Mouse (Mus musculus): ENCODE results near the gene Thoc7.

Thoc7 gene

GRCm38 (mm10) chr14:13933290-13934051, 28.2 kb downstream of the Thoc7 start:
- DNase-seq (ENCODE audit: low read depth, low spot score), result peak; percentile 21

- DNase-seq (ENCODE audit: low read depth, low spot score), result peak; percentile 43
Measured at GRCm38 (mm10) chr14:13917630-13918029, 44.0 kb downstream of the Thoc7 start.

- no peak for DNase-seq (ENCODE audit: low read depth, low spot score)
Measured at GRCm38 (mm10) chr14:13917208-13917607, 44.4 kb downstream of the Thoc7 start.

- no peak for DNase-seq (ENCODE audit: low read depth, low spot score)
Measured at GRCm38 (mm10) chr14:13915207-13915606, 46.4 kb downstream of the Thoc7 start.

GRCm38 (mm10) chr14:13914387-13915082, 47.1 kb downstream of the Thoc7 start, which contains the start of gene Gm281:
Gm281 (minus strand) TSS chr14:13914478.
- no peak for DNase-seq (ENCODE audit: low read depth, low spot score)

- no peak for DNase-seq (ENCODE audit: low read depth, low spot score)
Measured at GRCm38 (mm10) chr14:13910148-13910547, 51.5 kb downstream of the Thoc7 start.

- no peak for DNase-seq (ENCODE audit: low read depth, low spot score)
Measured at GRCm38 (mm10) chr14:13907145-13907544, 54.5 kb downstream of the Thoc7 start.

- no peak for DNase-seq (ENCODE audit: low read depth, low spot score)
Measured at GRCm38 (mm10) chr14:13906461-13906860, 55.2 kb downstream of the Thoc7 start.

GRCm38 (mm10) chr14:13901611-13902067, 60.0 kb downstream of the Thoc7 start:
- peak; percentile 48 for DNase-seq (ENCODE audit: low read depth, low spot score)
